Mouse (Mus musculus): ENCODE results near the gene Minpp1. TPM values are rescaled to one million over a fixed set of nuclear protein-coding genes. Genes with fewer than 3 reads are reported as not detected.

Minpp1 gene
- polyA plus RNA-seq, 1 experiment from 2014 or later = 78.3 TPM

DNA sequence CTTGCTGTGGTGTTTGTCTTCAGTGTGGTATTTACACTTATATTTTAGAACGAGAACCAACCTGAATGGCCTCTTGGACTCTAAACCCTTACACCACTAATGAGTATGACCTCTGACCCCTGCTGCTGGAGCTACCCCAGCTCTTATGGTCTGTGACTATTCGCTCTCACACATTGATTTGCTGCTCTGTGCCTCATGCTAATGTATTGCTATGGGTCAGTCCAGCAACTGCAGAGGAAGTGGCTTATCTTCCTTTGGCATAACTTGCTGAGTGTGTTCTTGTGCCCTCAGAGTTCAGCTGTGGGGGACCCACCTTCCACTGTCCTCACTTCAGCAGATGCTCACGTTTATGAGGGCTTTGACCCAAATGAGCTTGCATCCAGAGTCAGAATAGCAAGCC is 24.7 kb downstream of the Minpp1 start:
- Histone ChIP-seq H3K27me3 (no peaks in the 10 kb centered on the region), H3K4me2 (replicated peaks) (no peak overlapping the region), H3K4me1 (0 out of 2 replicates have a peak, but pooled peaks cover 3% of the 10 kb centered on the region), H3K9me3 (0 out of 2 replicates have a peak, but pooled peaks cover 4% of the 10 kb centered on the region), H3K4me3 (no peak overlapping the region), H3K27ac (no peak overlapping the region), H3K36me3 (peaks cover 48% of the 10 kb centered on the region), H3K9ac (no peak overlapping the region)
- 74% methylated on average over 3 of the region's 3 CpGs for WGBS
- no peak for ATAC-seq (ENCODE audit: insufficient number of reproducible peaks, insufficient read depth, low FRiP score, low TSS enrichment)

DNA sequence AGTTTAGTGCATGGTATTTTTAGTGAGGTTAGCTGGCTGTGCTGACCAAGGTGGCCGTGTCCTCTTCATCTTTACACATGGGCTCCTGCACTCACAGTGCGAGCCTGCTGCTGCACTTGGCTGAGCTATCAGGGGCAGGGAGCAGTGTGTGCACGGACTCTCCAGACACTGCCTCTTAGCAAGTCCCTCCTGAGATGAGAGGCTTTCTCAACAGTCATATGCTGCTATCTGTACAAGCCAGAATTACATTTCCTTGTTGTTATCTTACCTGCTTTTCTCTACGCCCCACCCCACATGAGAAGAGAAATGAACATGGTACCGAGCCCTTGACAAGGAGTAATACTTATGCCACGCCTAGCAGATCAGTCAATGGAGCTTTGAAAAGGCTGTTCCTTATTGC is 25.4 kb downstream of the Minpp1 start:
- ATAC-seq (ENCODE audit: insufficient number of reproducible peaks, insufficient read depth, low FRiP score, low TSS enrichment) = no peak
- 0 out of 2 replicates have a peak, but pooled peaks cover 4% of the 10 kb centered on the region for H3K9me3 ChIP-seq
- H3K27me3 ChIP-seq = no peaks in the 10 kb centered on the region
- 94% methylated on average over 6 of the region's 6 CpGs for WGBS
- H3K36me3 ChIP-seq = peaks cover 48% of the 10 kb centered on the region
- no peak overlapping the region for H3K27ac ChIP-seq
- no peak overlapping the region for H3K4me3 ChIP-seq
- no peak overlapping the region for H3K4me2 ChIP-seq (replicated peaks)
- 0 out of 2 replicates have a peak, but pooled peaks cover 3% of the 10 kb centered on the region for H3K4me1 ChIP-seq
- no peak overlapping the region for H3K9ac ChIP-seq

DNA sequence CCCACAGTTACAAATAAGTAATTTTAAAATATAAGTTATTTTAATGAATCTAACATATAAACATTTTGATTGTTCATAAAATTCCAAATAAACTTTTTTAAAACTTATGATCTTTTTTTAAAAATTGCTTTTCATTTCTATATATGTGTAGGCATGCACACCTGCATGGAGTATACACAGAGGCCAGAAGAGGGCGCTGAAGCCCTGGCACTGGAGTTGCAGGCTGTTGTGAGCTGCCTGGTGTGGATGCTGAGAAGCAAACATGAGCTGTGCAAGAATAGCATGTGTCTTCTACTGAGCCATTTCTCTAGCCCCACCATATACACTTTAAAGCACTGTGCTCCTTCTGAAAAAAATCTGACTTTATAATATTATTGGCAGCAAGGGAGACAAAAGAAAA is 26.9 kb downstream of the Minpp1 start:
- H3K36me3 ChIP-seq = peaks cover 53% of the 10 kb centered on the region
- 42% methylated on average over 1 of the region's 1 CpGs for WGBS
- no peak for ATAC-seq (ENCODE audit: insufficient number of reproducible peaks, insufficient read depth, low FRiP score, low TSS enrichment)
- no peak overlapping the region for H3K4me2 ChIP-seq (replicated peaks)
- no peak overlapping the region for H3K9ac ChIP-seq
- no peak overlapping the region for H3K27ac ChIP-seq
- 0 out of 2 replicates have a peak, but pooled peaks cover 3% of the 10 kb centered on the region for H3K4me1 ChIP-seq
- no peaks in the 10 kb centered on the region for H3K27me3 ChIP-seq
- 0 out of 2 replicates have a peak, but pooled peaks cover 4% of the 10 kb centered on the region for H3K9me3 ChIP-seq
- H3K4me3 ChIP-seq = no peak overlapping the region

DNA sequence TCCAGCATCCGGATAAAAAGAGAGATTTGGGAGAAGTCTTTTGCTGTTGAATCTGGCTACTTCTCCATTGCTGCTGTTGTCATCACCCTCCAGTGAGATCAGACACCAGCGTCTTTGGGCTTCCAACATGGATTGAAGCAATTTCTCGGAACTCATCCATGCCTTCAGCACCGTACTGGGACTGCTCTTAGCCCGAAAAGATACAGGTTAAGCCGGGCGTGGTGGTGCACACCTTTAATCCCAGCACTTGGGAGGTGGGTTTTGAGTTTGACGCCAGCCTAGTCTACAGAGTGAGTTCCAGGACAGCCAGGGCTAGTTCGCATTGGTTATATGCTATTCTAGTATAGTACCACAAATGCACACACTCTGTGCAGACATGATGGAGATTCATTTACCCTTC is 31.0 kb downstream of the Minpp1 start:
- 96% methylated on average over 9 of the region's 9 CpGs for WGBS
- H3K4me2 ChIP-seq (replicated peaks) = no peak overlapping the region
- no peak for ATAC-seq (ENCODE audit: insufficient number of reproducible peaks, insufficient read depth, low FRiP score, low TSS enrichment)
- H3K9ac ChIP-seq = no peak overlapping the region
- H3K27ac ChIP-seq = no peak overlapping the region
- no peak overlapping the region for H3K4me3 ChIP-seq
- H3K36me3 ChIP-seq = peaks cover 45% of the 10 kb centered on the region
- peaks cover 10% of the 10 kb centered on the region; the same call in 1 of the 2 replicates for H3K9me3 ChIP-seq
- H3K27me3 ChIP-seq = no peaks in the 10 kb centered on the region
- H3K4me1 ChIP-seq = no peaks in the 10 kb centered on the region

DNA sequence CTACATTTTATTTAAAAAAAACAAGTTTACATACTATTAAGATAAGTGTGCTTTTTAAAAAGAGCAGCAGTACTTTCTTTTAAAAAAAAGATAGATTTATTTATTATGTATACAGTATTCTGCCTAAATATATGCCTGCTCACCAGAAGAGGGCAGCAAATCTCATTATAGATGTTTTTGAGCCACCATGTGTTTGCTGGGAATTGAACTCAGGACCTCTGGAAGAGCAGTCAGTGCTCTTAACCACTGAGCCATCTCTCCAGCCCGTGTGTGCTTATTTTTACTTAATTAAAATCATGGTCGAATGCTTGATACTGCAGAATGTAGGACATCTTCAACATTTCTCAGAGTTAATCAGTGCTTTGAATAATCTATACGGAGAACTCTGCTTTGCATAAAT is 35.9 kb downstream of the Minpp1 start:
- no peak overlapping the region for H3K27ac ChIP-seq
- WGBS = 86% methylated on average over 3 of the region's 3 CpGs

GRCm38 (mm10) chr19:32522247-32522646 is 36.7 kb downstream of the Minpp1 start:
- ATAC-seq (ENCODE audit: insufficient number of reproducible peaks, insufficient read depth, low FRiP score, low TSS enrichment) = no peak

More for the DNA sequence above, 35.9 kb downstream of the Minpp1 start:
- no peak overlapping the region for H3K4me3 ChIP-seq
- no peak overlapping the region for H3K9ac ChIP-seq
- H3K27me3 ChIP-seq = no peaks in the 10 kb centered on the region
- ATAC-seq (ENCODE audit: insufficient number of reproducible peaks, insufficient read depth, low FRiP score, low TSS enrichment) = no peak
- H3K4me1 ChIP-seq = peaks cover 8% of the 10 kb centered on the region; the same call in 1 of the 2 replicates
- H3K36me3 ChIP-seq = peaks cover 8% of the 10 kb centered on the region; the same call in 1 of the 2 replicates
- H3K9me3 ChIP-seq = peaks cover 6% of the 10 kb centered on the region; the same call in 1 of the 2 replicates
- H3K4me2 ChIP-seq (replicated peaks) = no peak overlapping the region

GRCm38 (mm10) chr19:32522753-32523307 is 37.3 kb downstream of the Minpp1 start:
- no peak overlapping the region for H3K4me3 ChIP-seq
- WGBS = 82% methylated on average over 8 of the region's 8 CpGs
- no peak overlapping the region for H3K4me2 ChIP-seq (replicated peaks)
- H3K4me1 ChIP-seq = peaks cover 8% of the 10 kb centered on the region; the same call in 1 of the 2 replicates
- no peak overlapping the region for H3K27ac ChIP-seq
- H3K9me3 ChIP-seq = peaks cover 6% of the 10 kb centered on the region; the same call in 1 of the 2 replicates
- H3K27me3 ChIP-seq = no peaks in the 10 kb centered on the region
- no peak overlapping the region for H3K9ac ChIP-seq
- ATAC-seq (ENCODE audit: insufficient number of reproducible peaks, insufficient read depth, low FRiP score, low TSS enrichment) = no peak
- H3K36me3 ChIP-seq = no peaks in the 10 kb centered on the region

More at GRCm38 (mm10) chr19:32522247-32522646, 36.7 kb downstream of the Minpp1 start:
- H3K4me2 ChIP-seq (replicated peaks) = no peak overlapping the region
- H3K27me3 ChIP-seq = no peaks in the 10 kb centered on the region
- H3K9me3 ChIP-seq = peaks cover 6% of the 10 kb centered on the region; the same call in 1 of the 2 replicates
- H3K27ac ChIP-seq = no peak overlapping the region
- 0 out of 2 replicates have a peak, but pooled peaks cover under 1% of the 10 kb centered on the region for H3K36me3 ChIP-seq
- no peak overlapping the region for H3K9ac ChIP-seq
- peaks cover 8% of the 10 kb centered on the region; the same call in 1 of the 2 replicates for H3K4me1 ChIP-seq
- no peak overlapping the region for H3K4me3 ChIP-seq
- WGBS = 85% methylated on average over 5 of the region's 5 CpGs

- Histone ChIP-seq H3K36me3 (no peaks in the 10 kb centered on the region), H3K4me3 (no peak overlapping the region), H3K4me1 (peaks cover 8% of the 10 kb centered on the region; the same call in 1 of the 2 replicates), H3K9me3 (peaks cover 6% of the 10 kb centered on the region; the same call in 1 of the 2 replicates), H3K4me2 (replicated peaks) (no peak overlapping the region), H3K9ac (no peak overlapping the region), H3K27me3 (no peaks in the 10 kb centered on the region), H3K27ac (no peak overlapping the region)
- WGBS = 55% methylated on average over 14 of the region's 14 CpGs
- ATAC-seq (ENCODE audit: insufficient number of reproducible peaks, insufficient read depth, low FRiP score, low TSS enrichment) = no peak
Measured at GRCm38 (mm10) chr19:32523769-32524515, 38.4 kb downstream of the Minpp1 start.

DNA sequence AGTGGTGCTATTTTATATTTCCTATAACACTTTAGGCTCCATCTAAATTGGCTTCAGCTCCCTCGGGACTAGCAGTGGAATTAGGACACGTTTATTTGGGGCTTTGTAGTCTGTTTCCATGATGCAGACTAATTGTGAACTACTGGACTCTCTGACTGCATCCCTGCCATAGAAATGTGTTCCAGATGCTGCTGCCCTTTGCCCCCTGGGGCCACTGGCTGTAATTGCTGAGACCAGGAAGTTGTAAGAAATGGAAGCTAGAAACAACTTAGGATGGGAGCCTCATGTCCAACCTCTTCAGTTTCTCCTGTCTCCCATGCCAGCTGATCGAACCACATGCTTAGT is 38.9 kb downstream of the Minpp1 start:
- Histone ChIP-seq H3K4me1 (peaks cover 8% of the 10 kb centered on the region; the same call in 1 of the 2 replicates), H3K36me3 (no peaks in the 10 kb centered on the region), H3K4me3 (no peak overlapping the region), H3K9ac (no peak overlapping the region), H3K27me3 (no peaks in the 10 kb centered on the region), H3K4me2 (replicated peaks) (no peak overlapping the region), H3K9me3 (peaks cover 6% of the 10 kb centered on the region; the same call in 1 of the 2 replicates), H3K27ac (no peak overlapping the region)
- ATAC-seq (ENCODE audit: insufficient number of reproducible peaks, insufficient read depth, low FRiP score, low TSS enrichment) = no peak
- 25% methylated on average over 3 of the region's 3 CpGs for WGBS

- peaks cover 8% of the 10 kb centered on the region; the same call in 1 of the 2 replicates for H3K4me1 ChIP-seq
- no peaks in the 10 kb centered on the region for H3K36me3 ChIP-seq
- H3K27me3 ChIP-seq = no peaks in the 10 kb centered on the region
- no peak overlapping the region for H3K27ac ChIP-seq
- WGBS = 93% methylated on average over 5 of the region's 5 CpGs
- no peak overlapping the region for H3K4me2 ChIP-seq (replicated peaks)
- no peak overlapping the region for H3K4me3 ChIP-seq
- no peak overlapping the region for H3K9ac ChIP-seq
- no peak for ATAC-seq (ENCODE audit: insufficient number of reproducible peaks, insufficient read depth, low FRiP score, low TSS enrichment)
- H3K9me3 ChIP-seq = no peaks in the 10 kb centered on the region
Measured at GRCm38 (mm10) chr19:32527139-32527538, 41.6 kb downstream of the Minpp1 start.

- H3K4me3 ChIP-seq = no peak overlapping the region
- no peaks in the 10 kb centered on the region for H3K27me3 ChIP-seq
- no peaks in the 10 kb centered on the region for H3K36me3 ChIP-seq
- WGBS = 73% methylated on average over 3 of the region's 3 CpGs
- no peak overlapping the region for H3K27ac ChIP-seq
- no peak overlapping the region for H3K9ac ChIP-seq
- no peak overlapping the region for H3K4me2 ChIP-seq (replicated peaks)
- H3K9me3 ChIP-seq = no peaks in the 10 kb centered on the region
- H3K4me1 ChIP-seq = peaks cover 8% of the 10 kb centered on the region; the same call in 1 of the 2 replicates
- ATAC-seq (ENCODE audit: insufficient number of reproducible peaks, insufficient read depth, low FRiP score, low TSS enrichment) = no peak
Measured at GRCm38 (mm10) chr19:32528723-32529122, 43.2 kb downstream of the Minpp1 start.

Measured in embryonic facial prominence, embryonic 12.5 days (tissue).